Mouse (Mus musculus): ENCODE data around the gene Clic1. TPM values are rescaled to one million over a fixed set of nuclear protein-coding genes. Genes with fewer than 3 reads are reported as not detected.

Clic1 gene
- polyA plus RNA-seq, 1 experiment from 2014 or later = 217 TPM

DNA sequence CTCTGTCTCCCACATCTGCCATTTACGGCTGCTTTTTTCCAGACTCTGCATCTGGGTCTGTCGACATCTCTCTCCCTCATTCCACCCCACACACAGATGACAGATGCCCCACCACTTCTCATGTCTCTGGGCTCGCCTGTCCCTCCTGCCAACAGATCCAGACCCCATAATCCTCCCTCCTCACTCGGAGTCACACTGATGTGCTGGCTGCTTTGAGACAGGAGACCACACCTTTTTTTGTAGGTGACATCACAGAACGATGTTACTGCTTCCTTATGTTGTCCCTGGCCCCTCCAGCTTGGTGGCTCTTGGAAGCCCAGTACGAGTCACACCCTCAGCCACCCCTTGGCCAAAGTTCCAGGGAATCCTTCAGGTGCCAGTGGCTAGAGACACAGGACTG, 30.5 kb downstream of the Clic1 start:
- DNase-seq (ENCODE audit: low spot score) = no peak
- peaks cover 28% of the 10 kb centered on the region for H3K4me1 ChIP-seq
- no peaks in the 10 kb centered on the region for H3K9me3 ChIP-seq (replicated peaks)
- no peak overlapping the region for H3K4me3 ChIP-seq
- WGBS = 75% methylated on average over 6 of the region's 6 CpGs
- H3K27me3 ChIP-seq (ENCODE audit: low read depth, poor library complexity, severe bottlenecking) = peaks cover 23% of the 10 kb centered on the region
- no peak overlapping the region for H3K27ac ChIP-seq (replicated peaks)
- no peaks in the 10 kb centered on the region for H3K36me3 ChIP-seq

DNA sequence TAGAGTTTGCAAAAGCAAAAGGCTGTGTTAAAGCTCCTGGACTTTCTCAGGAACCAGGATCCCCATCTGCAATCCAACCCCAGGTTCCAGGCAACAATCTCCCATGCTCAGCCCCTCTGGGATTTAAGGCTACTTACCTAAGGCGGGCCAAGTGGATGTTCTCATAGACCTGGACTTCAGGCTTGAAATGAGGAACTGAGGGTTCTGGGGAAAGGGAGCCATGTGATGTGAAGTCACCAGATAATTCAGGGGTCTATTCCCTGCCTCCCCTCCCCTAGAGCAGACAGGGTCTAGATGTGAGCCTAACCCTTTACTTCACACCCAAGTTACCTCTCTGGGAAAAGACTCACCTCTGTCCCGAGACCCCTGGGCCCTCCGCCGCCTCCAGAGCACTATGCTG, 30.9 kb downstream of the Clic1 start:
- no peak for DNase-seq (ENCODE audit: low spot score)
- H3K36me3 ChIP-seq = no peaks in the 10 kb centered on the region
- peaks cover 23% of the 10 kb centered on the region for H3K27me3 ChIP-seq (ENCODE audit: low read depth, poor library complexity, severe bottlenecking)
- no peak overlapping the region for H3K4me3 ChIP-seq
- H3K27ac ChIP-seq (replicated peaks) = no peak overlapping the region
- WGBS = 79% methylated on average over 4 of the region's 4 CpGs
- H3K9me3 ChIP-seq (replicated peaks) = no peaks in the 10 kb centered on the region
- H3K4me1 ChIP-seq = peaks cover 28% of the 10 kb centered on the region

- no peak for DNase-seq (ENCODE audit: low spot score)
- peaks cover 6% of the 10 kb centered on the region for H3K4me1 ChIP-seq
- H3K27ac ChIP-seq (replicated peaks) = no peak overlapping the region
- no peak overlapping the region for H3K4me3 ChIP-seq
- no peaks in the 10 kb centered on the region for H3K36me3 ChIP-seq
- WGBS = 90% methylated on average over 16 of the region's 16 CpGs
- H3K9me3 ChIP-seq (replicated peaks) = no peaks in the 10 kb centered on the region
- H3K27me3 ChIP-seq (ENCODE audit: low read depth, poor library complexity, severe bottlenecking) = peaks cover 11% of the 10 kb centered on the region; the same call in 1 of the 2 replicates
These were observed 33.2 kb downstream of the Clic1 start for GRCm38 (mm10) chr17:35082841-35083576.

DNA sequence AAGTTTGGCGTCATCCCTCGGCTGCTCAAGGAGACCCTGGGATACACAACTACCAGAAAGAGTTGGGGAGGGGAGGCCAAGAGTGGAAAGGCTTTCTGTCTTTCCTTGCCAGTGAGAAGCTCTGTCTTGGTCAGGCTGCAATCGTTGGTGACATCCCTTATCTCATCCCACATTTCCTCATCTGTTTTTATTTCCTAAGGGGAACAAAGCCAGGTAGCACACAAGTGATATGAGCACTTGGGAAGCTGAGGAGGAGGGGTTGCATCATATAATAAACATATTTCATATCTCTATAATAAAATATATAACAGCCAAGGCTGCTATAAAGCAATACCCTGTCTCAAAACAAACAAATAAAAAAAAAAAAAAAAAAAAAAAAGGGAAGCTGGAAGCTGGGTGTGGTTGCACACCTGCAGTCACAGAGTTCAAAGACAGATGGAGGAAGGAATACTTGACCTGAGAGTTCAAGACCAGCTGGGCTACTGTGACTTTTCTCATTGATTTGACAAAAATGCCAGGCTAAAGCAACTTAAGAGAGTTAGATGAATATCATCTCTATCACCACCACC, 34.2 kb downstream of the Clic1 start:
- no peak overlapping the region for H3K27ac ChIP-seq (replicated peaks)
- H3K36me3 ChIP-seq = no peaks in the 10 kb centered on the region
- WGBS = 86% methylated on average over 3 of the region's 3 CpGs
- DNase-seq (ENCODE audit: low spot score) = no peak
- H3K4me1 ChIP-seq = peaks cover 3% of the 10 kb centered on the region; the same call in 1 of the 2 replicates
- H3K9me3 ChIP-seq (replicated peaks) = no peaks in the 10 kb centered on the region
- 0 out of 2 replicates have a peak, but pooled peaks cover under 1% of the 10 kb centered on the region for H3K27me3 ChIP-seq (ENCODE audit: low read depth, poor library complexity, severe bottlenecking)
- H3K4me3 ChIP-seq = no peak overlapping the region

DNA sequence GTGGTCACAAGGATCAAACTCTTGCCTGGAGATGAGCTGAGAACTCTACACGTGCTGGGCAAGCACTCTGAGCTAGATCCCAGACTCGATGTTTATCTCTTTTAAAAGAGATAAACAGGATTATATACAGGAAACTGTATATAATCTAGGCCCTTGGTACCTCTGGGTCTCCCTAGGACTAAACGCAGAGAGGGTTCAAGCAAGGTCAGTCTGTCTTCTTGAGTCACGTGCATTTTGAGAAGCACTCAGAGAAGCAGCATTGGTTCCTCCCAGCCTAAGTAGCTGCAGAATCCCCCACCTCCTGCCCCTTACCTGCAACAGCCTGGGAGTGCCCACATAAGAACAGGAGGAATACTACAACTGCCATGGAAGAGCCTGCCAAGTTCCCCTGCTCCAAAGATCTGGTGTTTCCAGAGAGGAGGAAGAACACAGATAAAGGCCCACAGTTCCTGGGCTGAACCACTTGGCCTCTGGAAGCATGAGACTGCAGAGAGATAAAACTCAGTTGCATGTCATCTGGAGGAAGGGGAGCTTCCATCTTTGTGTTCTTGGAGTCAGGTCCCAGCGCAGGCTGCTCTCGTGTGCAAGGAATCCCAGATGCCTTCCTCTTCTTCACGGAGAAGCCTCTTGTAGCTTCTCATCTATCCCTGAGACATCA, 35.6 kb downstream of the Clic1 start, which contains the start of gene Ly6g6f:
Ly6g6f (minus strand) TSS at position 403 of the 658 bp plus-strand sequence.
- Histone ChIP-seq H3K36me3 (peaks cover under 1% of the 10 kb centered on the region; the same call in 1 of the 2 replicates), H3K4me3 (no peak within 1 kb of the TSS), H3K27me3 (ENCODE audit: low read depth, poor library complexity, severe bottlenecking) (no peaks in the 10 kb centered on the region), H3K4me1 (peaks cover 10% of the 10 kb centered on the region), H3K27ac (replicated peaks) (no peak within 1 kb of the TSS), H3K9me3 (replicated peaks) (no peaks in the 10 kb centered on the region)
- 86% methylated on average over 7 of the region's 7 CpGs for WGBS
- DNase-seq (ENCODE audit: low spot score) = no peak

GRCm38 (mm10) chr17:35088151-35088550, 38.4 kb downstream of the Clic1 start:
- Histone ChIP-seq H3K9me3 (replicated peaks) (no peaks in the 10 kb centered on the region), H3K27me3 (ENCODE audit: low read depth, poor library complexity, severe bottlenecking) (no peaks in the 10 kb centered on the region), H3K36me3 (peaks cover 28% of the 10 kb centered on the region), H3K4me3 (no peak overlapping the region), H3K4me1 (peaks cover 14% of the 10 kb centered on the region), H3K27ac (replicated peaks) (no peak overlapping the region)
- no peak for DNase-seq (ENCODE audit: low spot score)
- WGBS = 57% methylated on average over 2 of the region's 2 CpGs

- peak; percentile 95 for DNase-seq (ENCODE audit: low spot score)
- Histone ChIP-seq H3K36me3 (peaks cover 37% of the 10 kb centered on the region), H3K9me3 (replicated peaks) (no peaks in the 10 kb centered on the region), H3K4me3 (peak within 1 kb of the TSS; percentile 82), H3K4me1 (peaks cover 14% of the 10 kb centered on the region), H3K27me3 (ENCODE audit: low read depth, poor library complexity, severe bottlenecking) (no peaks in the 10 kb centered on the region), H3K27ac (replicated peaks) (peak within 1 kb of the TSS; percentile 99)
- WGBS = 3% methylated on average over 67 of the region's 67 CpGs
These were observed 39.3 kb downstream of the Clic1 start, which contains the start of gene Abhd16a for GRCm38 (mm10) chr17:35088825-35089644. TSS of gene Abhd16a (plus strand) at chr17:35089263.

DNA sequence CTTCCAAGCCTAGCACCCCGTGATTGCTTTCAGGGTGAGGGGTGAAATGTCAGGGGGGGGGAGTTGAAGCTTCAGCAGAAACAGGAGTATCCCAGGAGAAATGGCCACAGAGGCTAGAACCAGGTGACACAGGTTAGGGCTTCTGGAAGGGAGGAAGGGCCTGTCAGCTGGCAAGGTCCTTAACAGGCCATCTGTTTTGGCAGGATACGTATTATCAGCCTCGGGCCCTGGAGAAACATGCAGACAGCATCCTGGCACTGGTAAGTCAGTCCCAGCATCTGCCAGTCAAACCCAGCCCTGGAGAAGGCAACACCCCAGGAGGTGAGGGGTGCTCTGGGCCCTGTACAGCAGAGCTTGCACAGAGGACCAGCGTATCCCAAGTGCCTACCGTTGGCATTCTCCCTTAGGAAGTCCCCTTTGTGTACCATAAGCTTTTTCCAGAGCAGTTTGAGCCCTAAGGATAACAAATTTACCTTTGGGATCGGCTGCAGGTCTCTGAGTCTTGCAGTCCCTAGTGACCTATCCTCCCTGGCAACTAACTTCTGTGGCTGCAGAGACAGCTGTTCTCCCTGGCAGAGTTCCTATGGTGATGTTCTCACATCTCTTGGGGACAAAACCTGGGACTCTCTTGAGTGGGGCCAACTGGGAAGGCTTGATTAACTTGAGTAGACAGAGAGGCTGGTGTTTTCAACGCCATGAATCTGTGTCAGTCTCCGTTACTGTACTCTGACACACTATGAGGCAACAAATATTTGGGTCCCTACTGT, 40.6 kb downstream of the Clic1 start:
- Histone ChIP-seq H3K9me3 (replicated peaks) (no peaks in the 10 kb centered on the region), H3K27ac (replicated peaks) (peak overlapping the region; percentile 99; the same call in 1 of the 2 replicates), H3K4me3 (peak overlapping the region; percentile 82), H3K4me1 (peaks cover 14% of the 10 kb centered on the region), H3K36me3 (peaks cover 50% of the 10 kb centered on the region), H3K27me3 (ENCODE audit: low read depth, poor library complexity, severe bottlenecking) (no peaks in the 10 kb centered on the region)
- DNase-seq (ENCODE audit: low spot score) = no peak
- WGBS = 81% methylated on average over 8 of the region's 8 CpGs

DNA sequence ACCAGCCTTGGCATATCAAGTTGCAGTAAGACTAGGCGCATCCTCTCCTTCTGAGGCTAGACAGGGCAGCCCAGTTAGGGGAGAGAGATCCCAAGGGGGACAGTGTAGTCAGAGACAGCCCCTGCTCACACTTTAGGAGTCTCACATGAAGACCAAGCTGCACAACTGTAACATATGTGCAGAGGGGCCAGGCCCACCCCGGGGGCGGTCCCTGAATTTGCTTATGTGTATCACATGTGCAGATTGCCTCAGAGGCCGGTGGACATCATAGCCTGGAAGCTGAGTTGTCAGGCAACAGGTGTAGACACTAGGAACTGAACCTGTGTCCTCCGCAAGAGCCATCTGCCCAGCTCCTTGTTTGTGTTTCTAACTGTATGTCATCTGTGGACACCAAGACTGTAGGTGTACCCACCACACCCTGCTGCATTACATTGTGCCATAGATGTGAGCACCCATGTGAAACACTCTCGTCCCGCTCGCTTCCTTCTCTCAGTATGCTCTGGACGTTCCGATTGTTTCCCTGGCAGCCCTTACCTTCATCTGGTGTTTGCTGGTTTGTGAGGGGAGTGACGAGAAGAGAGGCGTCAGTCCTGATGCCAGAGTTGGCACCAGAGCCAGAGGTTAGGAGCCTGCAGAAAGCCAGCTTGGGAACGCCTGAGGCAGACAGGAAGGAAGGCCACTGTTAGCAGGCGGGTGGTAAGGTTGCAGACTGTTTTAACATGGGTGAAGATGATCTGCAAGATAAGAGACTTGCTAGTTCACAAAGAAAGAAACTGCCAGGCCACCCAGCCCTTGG, 42.8 kb downstream of the Clic1 start:
- H3K27ac ChIP-seq (replicated peaks) = no peak overlapping the region
- no peaks in the 10 kb centered on the region for H3K27me3 ChIP-seq (ENCODE audit: low read depth, poor library complexity, severe bottlenecking)
- no peak for DNase-seq (ENCODE audit: low spot score)
- H3K9me3 ChIP-seq (replicated peaks) = no peaks in the 10 kb centered on the region
- H3K4me3 ChIP-seq = no peak overlapping the region
- peaks cover 73% of the 10 kb centered on the region for H3K36me3 ChIP-seq
- H3K4me1 ChIP-seq = peaks cover 14% of the 10 kb centered on the region
- 91% methylated on average over 14 of the region's 14 CpGs for WGBS

DNA sequence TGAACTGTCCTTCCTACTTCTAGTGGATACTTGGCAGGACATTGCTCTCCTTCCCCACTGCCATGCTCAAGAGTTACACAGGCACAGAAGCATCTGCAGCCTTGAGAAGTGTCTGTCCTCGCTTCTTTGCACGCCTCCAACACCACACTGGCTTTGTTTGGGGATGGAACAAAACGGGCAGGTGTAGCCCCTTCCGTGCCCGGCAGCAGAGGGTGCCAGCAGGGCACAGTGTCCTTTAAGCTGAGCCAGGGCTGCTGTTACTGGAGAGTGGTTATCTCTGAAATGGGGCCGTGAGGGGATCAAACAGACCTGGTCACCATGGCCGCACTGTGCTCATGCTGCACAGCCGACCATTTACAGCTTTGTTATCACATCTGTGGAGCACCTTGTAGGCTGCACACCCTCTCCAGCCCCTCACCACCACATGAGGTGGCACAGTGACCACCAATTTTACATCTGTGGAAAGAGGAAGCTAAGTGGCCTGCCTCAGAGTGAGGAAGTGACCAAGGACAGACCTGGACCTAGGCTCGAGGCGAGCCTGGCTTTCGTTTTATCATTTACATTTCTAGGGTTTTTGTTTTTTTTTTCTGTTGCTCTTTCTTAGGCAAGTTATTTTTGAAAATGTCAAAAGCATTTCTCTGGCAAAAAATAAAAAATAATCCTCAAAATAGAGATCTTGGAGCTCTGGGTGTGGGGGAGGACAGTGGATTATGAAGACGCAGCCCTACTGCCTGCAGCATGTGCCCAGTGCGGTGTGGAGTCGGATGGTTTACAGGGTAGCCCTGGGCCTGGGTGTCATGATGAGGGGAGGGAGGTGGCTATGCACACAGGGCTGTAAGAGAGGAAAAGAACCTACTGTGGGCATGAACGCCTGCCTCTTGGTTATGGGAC, 45.0 kb downstream of the Clic1 start:
- Histone ChIP-seq H3K4me1 (peaks cover 12% of the 10 kb centered on the region), H3K4me3 (no peak overlapping the region), H3K27ac (replicated peaks) (no peak overlapping the region), H3K27me3 (ENCODE audit: low read depth, poor library complexity, severe bottlenecking) (no peaks in the 10 kb centered on the region), H3K36me3 (peaks cover 93% of the 10 kb centered on the region), H3K9me3 (replicated peaks) (no peaks in the 10 kb centered on the region)
- no peak for DNase-seq (ENCODE audit: low spot score)
- 91% methylated on average over 15 of the region's 15 CpGs for WGBS
